Mouse (Mus musculus) cortical plate, adult 2 months (tissue): ENCODE measurements around the gene Psmd7. TPM values are rescaled to one million over a fixed set of nuclear protein-coding genes. Genes with fewer than 3 reads are reported as not detected.
A peak's percentile ranks its signal among the peaks of the same experiment; 100 is the strongest.

Source experiments
- H3K27ac ChIP-seq: fragments of 200-500 bp; 2 replicates; pipeline ENCODE4 v1.5.1; 2012; ENCODE audit warnings: low read length, control low read depth, inconsistent platforms; ENCODE audit not compliant: insufficient read depth
- H3K4me1 ChIP-seq: fragments of 200-500 bp; 2 replicates; pipeline ENCODE4 v1.6.1; 2011; ENCODE audit warnings: low read length; ENCODE audit not compliant: control insufficient read depth, insufficient read depth
- H3K4me3 ChIP-seq: fragments of 200-500 bp; 2 replicates; pipeline ENCODE4 v1.5.1; 2011; ENCODE audit warnings: mild to moderate bottlenecking, low read length, control low read depth; ENCODE audit not compliant: insufficient read depth
- CTCF ChIP-seq: fragments of 200-500 bp; IDR thresholded peaks from 2 replicates; pipeline ENCODE4 v1.5.1; 2011; ENCODE audit warnings: mild to moderate bottlenecking, control low read depth, low read length; ENCODE audit not compliant: insufficient read depth; ENCODE audit errors: extremely low read depth
- POLR2A ChIP-seq: fragments of 200-500 bp; IDR thresholded peaks from 2 replicates; pipeline ENCODE4 v1.6.1; 2011; ENCODE audit warnings: mild to moderate bottlenecking, low read length, control low read depth; ENCODE audit not compliant: insufficient read depth; ENCODE audit errors: extremely low read depth
- polyA plus RNA-seq: library from polyadenylated mRNA; depleted of rRNA; stranded (reverse); fragments of >200 nt; gene quantifications from 2 replicates; pipeline ENCODE4 v1.2.3, GENCODE M21; 2012

Psmd7 gene
- polyA plus RNA-seq, 1 experiment = 114 TPM

- Histone ChIP-seq H3K4me3 (no peak overlapping the region), H3K4me1 (peaks cover 3% of the 10 kb centered on the region), H3K27ac (no peak overlapping the region)
- TF ChIP-seq CTCF (no peak), POLR2A (no peak)
Observed at GRCm38 (mm10) chr8:107560820-107561536, 27.3 kb downstream of the Psmd7 start.

GRCm38 (mm10) chr8:107556511-107556936 lies 31.7 kb downstream of the Psmd7 start:
- peaks cover 3% of the 10 kb centered on the region for H3K4me1 ChIP-seq
- no peak overlapping the region for H3K4me3 ChIP-seq
- no peak overlapping the region for H3K27ac ChIP-seq
- TF ChIP-seq CTCF = no peak
- TF ChIP-seq POLR2A = no peak

GRCm38 (mm10) chr8:107555231-107555630 lies 33.0 kb downstream of the Psmd7 start:
- peaks cover 1% of the 10 kb centered on the region; the same call in 1 of the 2 replicates for H3K4me1 ChIP-seq
- no peak overlapping the region for H3K4me3 ChIP-seq
- TF ChIP-seq CTCF (no peak), POLR2A (no peak)
- H3K27ac ChIP-seq = no peak overlapping the region

GRCm38 (mm10) chr8:107552234-107552633 lies 36.0 kb downstream of the Psmd7 start:
- Histone ChIP-seq H3K4me3 (no peak overlapping the region), H3K27ac (no peak overlapping the region), H3K4me1 (peaks cover 1% of the 10 kb centered on the region; the same call in 1 of the 2 replicates)
- no peak for TF ChIP-seq CTCF
- no peak for TF ChIP-seq POLR2A

GRCm38 (mm10) chr8:107546817-107547216 lies 41.4 kb downstream of the Psmd7 start:
- H3K4me3 ChIP-seq = no peak overlapping the region
- TF ChIP-seq POLR2A (no peak), CTCF (no peak)
- H3K27ac ChIP-seq = no peak overlapping the region
- peaks cover 5% of the 10 kb centered on the region for H3K4me1 ChIP-seq

GRCm38 (mm10) chr8:107546154-107546553 lies 42.1 kb downstream of the Psmd7 start:
- TF ChIP-seq POLR2A (no peak), CTCF (no peak)
- Histone ChIP-seq H3K4me1 (peaks cover 5% of the 10 kb centered on the region), H3K27ac (no peak overlapping the region), H3K4me3 (no peak overlapping the region)

GRCm38 (mm10) chr8:107545621-107546152 lies 42.6 kb downstream of the Psmd7 start:
- TF ChIP-seq POLR2A (no peak), CTCF (no peak)

GRCm38 (mm10) chr8:107544651-107545174 lies 43.6 kb downstream of the Psmd7 start:
- H3K27ac ChIP-seq = no peak overlapping the region
- H3K4me1 ChIP-seq = peaks cover 5% of the 10 kb centered on the region
- H3K4me3 ChIP-seq = no peak overlapping the region
- TF ChIP-seq POLR2A (no peak), CTCF (no peak)

More at GRCm38 (mm10) chr8:107545621-107546152, 42.6 kb downstream of the Psmd7 start:
- H3K4me3 ChIP-seq = no peak overlapping the region
- H3K27ac ChIP-seq = peak overlapping the region; percentile 15; the same call in 1 of the 2 replicates
- H3K4me1 ChIP-seq = peaks cover 5% of the 10 kb centered on the region

GRCm38 (mm10) chr8:107544211-107544610 lies 44.1 kb downstream of the Psmd7 start:
- TF ChIP-seq CTCF = no peak
- no peak for TF ChIP-seq POLR2A
- Histone ChIP-seq H3K27ac (no peak overlapping the region), H3K4me3 (no peak overlapping the region), H3K4me1 (peaks cover 5% of the 10 kb centered on the region)

- no peak overlapping the region for H3K27ac ChIP-seq
- no peak for TF ChIP-seq POLR2A
Observed at GRCm38 (mm10) chr8:107543714-107544113, 44.5 kb downstream of the Psmd7 start.

More at GRCm38 (mm10) chr8:107543714-107544113, 44.5 kb downstream of the Psmd7 start:
- H3K4me3 ChIP-seq = no peak overlapping the region
- H3K4me1 ChIP-seq = peaks cover 5% of the 10 kb centered on the region
